Mouse (Mus musculus): ENCODE data around the gene Ube2l6.

GRCm38 (mm10) chr2:84790418-84790817, 8.2 kb upstream of the Ube2l6 start:
- TF ChIP-seq POLR2A (IDR thresholded peaks at IDR 0.05; ENCODE audit: borderline replicate concordance, control insufficient read depth, low read depth, low read length) = no peak
- TF ChIP-seq CTCF (IDR thresholded peaks at IDR 0.05; ENCODE audit: control insufficient read depth, insufficient read depth, low read length) = no peak
